Mouse (Mus musculus) cortical plate, adult 2 months (tissue): ENCODE measurements around the gene Psmc6.

Source experiments
- CTCF ChIP-seq: fragments of 200-500 bp; IDR thresholded peaks from 2 replicates; pipeline ENCODE4 v1.5.1; 2011; ENCODE audit warnings: mild to moderate bottlenecking, control low read depth, low read length; ENCODE audit not compliant: insufficient read depth; ENCODE audit errors: extremely low read depth
- POLR2A ChIP-seq: fragments of 200-500 bp; IDR thresholded peaks from 2 replicates; pipeline ENCODE4 v1.6.1; 2011; ENCODE audit warnings: mild to moderate bottlenecking, low read length, control low read depth; ENCODE audit not compliant: insufficient read depth; ENCODE audit errors: extremely low read depth

DNA sequence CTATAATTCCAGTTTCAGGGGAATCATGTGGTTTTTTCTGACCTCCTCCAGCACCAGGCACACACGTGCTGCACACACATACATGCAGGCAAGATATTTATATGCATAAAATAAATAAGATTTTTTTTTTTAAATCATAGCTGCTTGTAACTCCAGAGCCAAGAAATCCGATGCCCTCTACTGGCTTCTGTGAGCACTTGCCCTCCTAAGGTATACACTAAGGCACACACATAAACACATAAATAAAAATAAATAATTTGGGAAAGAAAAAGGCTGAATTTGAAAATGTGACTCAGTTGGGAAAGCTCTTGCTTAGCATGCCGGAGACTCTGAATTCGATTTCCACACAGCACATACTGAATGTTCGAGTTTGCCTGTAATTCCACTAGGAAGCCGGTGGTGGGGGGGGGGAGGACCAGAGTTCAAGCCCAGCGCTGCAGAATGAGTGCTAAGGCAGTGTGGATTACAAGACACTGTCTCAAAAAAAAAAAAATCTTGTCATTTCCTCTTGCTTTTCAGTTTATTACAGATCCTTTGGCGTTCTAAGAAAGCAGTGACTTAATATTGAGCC lies 485 bp upstream of the Psmc6 start:
- TF ChIP-seq CTCF, result no peak
- TF ChIP-seq POLR2A, result no peak
